Mouse (Mus musculus): ENCODE data around the gene Rmdn2.

Rmdn2 gene

GRCm38 (mm10) chr17:79614691-79615588 lies 3.3 kb downstream of the Rmdn2 start:
- DNase-seq (ENCODE audit: inconsistent age in 2 of 2, low spot score in 1 of 2): peak; percentile 90 to 97

GRCm38 (mm10) chr17:79615897-79616296 lies 4.2 kb downstream of the Rmdn2 start:
- peak in 1 of 2 experiments; percentile 72 for DNase-seq (ENCODE audit: inconsistent age in 2 of 2, low spot score in 1 of 2)

DNA sequence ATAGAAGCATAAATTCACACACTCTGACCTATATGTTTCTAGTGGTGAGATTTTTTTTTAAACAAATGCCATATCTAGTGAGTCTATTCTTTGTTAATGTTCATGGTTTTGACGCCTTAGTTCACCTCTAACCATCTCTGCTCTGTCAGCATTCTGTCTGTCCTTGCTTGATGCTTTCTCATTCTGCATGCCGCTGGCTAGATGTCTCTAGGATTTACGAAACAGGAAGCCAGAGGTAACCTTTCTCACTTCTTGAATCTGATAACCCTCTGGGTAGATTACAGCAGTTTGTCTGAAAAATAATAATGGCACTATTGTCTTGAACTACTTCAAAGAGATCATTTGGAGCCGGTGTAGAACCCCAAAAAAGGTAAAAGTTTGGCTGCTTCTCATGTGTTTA lies 5.0 kb downstream of the Rmdn2 start:
- DNase-seq (ENCODE audit: inconsistent age in 2 of 2, low spot score in 1 of 2): peak in 1 of 2 experiments; percentile 84

- peak; percentile 56 to 81 for DNase-seq (ENCODE audit: inconsistent age in 2 of 2, low spot score in 1 of 2)
These were observed 6.8 kb downstream of the Rmdn2 start for GRCm38 (mm10) chr17:79618455-79618854.

DNA sequence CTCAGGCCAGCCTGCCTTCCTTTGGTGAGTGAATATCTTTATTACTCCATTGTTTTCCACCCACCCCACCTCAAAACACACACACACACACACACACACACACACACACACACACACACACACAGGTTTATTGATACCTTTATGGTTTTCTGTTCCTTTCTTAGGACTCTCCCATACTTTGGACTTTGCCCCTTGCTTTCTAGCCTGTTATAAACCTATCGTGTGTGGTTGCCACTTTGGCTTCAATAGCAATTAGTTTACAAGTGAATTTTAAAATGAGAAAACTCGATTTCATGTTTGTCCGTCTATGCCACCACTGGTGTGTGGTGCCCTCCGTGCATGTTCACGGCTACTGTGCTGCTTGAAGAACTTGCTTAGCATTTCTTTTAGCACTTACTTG lies 7.3 kb downstream of the Rmdn2 start:
- no peak for DNase-seq (ENCODE audit: inconsistent age in 2 of 2, low spot score in 1 of 2)

DNA sequence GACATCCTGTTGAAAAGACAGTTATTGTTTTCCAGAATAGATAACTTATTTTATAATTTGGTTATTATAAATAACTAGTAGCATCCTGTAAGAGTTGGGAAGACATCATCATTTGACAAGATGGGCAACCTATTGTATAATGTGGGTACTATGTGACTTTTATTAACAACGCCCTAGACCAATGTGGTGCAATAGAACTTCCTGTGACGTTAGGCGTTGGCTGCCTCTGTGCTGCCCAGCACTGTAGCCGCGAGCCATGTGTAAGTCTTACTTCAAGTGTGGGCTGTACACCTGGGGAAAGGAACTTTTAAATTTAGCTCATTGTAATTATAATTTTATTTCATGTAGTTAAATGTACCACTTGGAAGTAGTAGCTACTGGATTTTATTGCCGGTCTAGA lies 10.4 kb downstream of the Rmdn2 start:
- DNase-seq (ENCODE audit: inconsistent age in 2 of 2, low spot score in 1 of 2): no peak

GRCm38 (mm10) chr17:79622574-79622973 lies 10.9 kb downstream of the Rmdn2 start:
- DNase-seq (ENCODE audit: inconsistent age in 2 of 2, low spot score in 1 of 2): peak in 1 of 2 experiments; percentile 50

DNA sequence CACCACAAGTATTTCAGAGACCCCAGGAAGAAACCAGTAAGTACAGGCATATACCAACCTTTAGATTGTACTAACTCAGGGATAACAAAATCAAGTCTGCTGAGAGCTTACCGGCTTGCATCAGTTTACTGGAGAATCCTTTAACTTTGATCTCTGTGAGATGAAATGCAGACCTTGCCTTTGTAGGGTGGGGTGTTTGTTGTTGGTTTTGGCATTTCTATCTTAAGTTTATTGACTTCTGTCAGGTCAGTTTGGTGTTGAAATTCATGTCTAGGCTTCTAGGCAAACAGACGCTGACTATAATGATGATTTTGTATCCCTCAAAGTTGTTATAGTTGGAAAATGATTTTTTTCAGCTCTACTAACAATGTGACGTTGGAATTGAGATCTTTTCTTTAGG lies 12.2 kb downstream of the Rmdn2 start:
- no peak for DNase-seq (ENCODE audit: inconsistent age in 2 of 2, low spot score in 1 of 2)

DNA sequence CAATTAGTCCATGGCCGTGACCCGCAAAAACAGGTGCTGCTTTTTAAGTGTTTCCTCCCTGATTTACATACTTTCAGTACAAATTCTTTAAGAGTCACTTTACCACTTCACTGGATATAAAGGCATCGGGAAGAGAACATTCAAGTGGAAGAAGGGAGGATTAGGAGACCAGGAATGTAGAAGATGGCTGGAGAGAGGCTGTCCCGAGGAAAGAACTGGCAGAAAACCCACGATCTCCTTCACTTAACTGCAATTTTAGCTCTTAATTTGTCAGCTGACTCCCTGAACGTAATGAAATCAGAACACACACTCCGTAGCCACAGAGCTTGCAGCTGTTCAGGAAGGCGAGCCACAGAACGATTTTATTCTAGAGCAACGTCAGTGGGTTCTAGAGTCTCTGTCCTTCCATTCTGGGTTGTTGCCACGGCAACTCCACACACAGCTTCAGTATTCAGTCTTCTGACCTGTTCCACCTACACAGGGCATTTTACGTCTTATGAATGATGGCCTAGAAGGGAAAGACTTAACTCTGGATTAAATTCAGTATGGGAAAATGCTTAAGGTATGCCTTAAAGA lies 14.7 kb downstream of the Rmdn2 start:
- DNase-seq (ENCODE audit: inconsistent age in 2 of 2, low spot score in 1 of 2): no peak

- DNase-seq (ENCODE audit: inconsistent age in 2 of 2, low spot score in 1 of 2): peak; percentile 39 to 67
These were observed 38.2 kb downstream of the Rmdn2 start for GRCm38 (mm10) chr17:79649893-79650292.

DNA sequence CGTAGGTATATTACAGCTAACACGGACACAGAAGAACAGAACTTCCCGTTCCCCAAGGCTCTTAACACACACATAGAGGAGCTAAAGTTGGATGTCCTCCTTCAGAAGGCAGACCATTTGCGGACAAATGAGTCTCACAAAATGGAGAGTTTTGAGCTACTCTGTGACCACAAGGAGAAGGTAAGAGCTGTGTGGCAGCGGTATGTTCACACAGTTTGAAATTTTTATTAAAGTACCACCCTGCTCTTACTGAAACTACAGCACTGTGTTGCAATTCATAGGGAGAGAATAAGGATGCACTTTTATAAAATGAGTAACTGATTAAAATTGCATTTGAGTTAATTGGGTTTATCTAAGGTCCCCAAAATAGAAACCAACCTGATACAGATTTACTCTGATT lies 38.6 kb downstream of the Rmdn2 start:
- no peak for DNase-seq (ENCODE audit: inconsistent age in 2 of 2, low spot score in 1 of 2)

- DNase-seq (ENCODE audit: inconsistent age in 2 of 2, low spot score in 1 of 2): no peak
These were observed 41.5 kb downstream of the Rmdn2 start for GRCm38 (mm10) chr17:79653171-79653570.

GRCm38 (mm10) chr17:79654187-79654586 lies 42.5 kb downstream of the Rmdn2 start:
- no peak for DNase-seq (ENCODE audit: inconsistent age in 2 of 2, low spot score in 1 of 2)

DNA sequence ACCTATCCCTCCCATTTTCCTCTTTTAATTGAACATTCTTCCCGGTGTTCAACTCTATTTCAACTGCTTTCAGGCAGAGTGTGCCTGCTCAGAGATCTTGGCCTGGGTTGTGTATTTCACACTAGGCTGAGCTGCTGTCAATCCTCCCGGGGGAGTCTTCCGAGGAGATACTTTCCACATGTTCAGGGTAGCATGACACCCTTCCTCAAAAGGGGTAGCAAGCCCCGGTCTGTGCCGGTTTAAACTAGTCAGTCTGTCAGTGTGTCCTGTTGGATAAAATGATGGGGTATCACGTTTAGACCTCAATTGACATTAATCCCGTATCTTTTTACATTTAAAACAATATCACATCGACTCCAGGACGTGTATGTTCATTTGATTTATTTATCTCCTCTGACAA lies 46.1 kb downstream of the Rmdn2 start:
- DNase-seq (ENCODE audit: inconsistent age in 2 of 2, low spot score in 1 of 2): no peak

DNA sequence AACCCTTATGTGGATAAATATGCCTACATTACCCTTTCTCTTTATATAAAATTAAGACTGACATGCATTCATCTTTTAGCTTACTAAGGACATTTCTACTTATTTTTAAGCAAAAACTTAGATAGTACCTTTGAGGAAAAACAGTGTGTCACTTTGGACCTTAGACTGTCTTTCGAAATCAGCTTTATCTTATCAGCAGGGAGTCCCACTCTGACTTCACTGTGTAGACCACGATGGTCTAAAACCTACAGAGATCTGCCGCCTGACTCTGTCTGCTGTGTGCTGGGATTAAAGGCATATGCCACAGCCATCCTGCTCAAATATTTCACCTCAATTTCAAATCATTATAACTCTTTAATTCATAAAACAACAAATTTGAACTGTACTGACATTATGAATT lies 46.8 kb downstream of the Rmdn2 start:
- DNase-seq (ENCODE audit: inconsistent age in 2 of 2, low spot score in 1 of 2): peak in 1 of 2 experiments; percentile 19

DNA sequence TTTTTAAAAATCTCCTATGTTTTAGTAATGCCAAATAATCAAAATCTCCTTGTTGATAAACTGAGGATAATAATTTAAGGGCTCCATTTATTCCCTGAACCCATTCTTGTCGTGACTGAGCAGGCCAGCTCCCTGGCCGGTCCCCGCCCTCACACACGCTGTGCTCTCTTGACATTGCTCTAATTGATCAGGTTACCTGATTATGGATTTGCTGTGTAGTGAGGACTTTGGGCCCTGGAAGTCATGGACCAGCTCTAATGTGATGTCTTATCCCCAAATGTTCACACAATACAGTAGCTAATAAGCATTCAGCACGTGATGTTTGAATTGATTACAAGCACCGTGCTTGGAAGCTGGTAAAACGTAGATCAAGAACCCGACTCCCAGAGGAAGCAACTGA lies 47.2 kb downstream of the Rmdn2 start:
- peak in 1 of 2 experiments; percentile 60 for DNase-seq (ENCODE audit: inconsistent age in 2 of 2, low spot score in 1 of 2)

DNA sequence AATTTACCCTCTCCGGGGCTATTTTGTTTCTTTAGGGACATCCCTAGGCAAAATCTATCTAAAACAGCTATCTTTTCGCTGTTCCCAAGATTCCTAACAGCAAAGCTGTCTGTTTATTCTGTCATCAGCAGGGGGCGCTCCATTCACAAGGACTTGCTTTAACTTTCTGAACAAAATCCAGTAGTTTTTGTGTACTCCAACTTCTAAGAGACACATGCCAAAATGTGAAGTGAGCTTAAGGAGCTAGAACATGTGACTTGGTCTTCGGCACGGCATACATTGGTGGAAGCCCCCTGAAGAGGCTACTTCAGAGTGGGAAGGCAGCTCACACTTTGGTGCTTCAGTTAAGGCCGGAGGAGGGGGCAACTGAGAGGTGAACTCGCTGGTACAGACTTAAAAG lies 49.7 kb downstream of the Rmdn2 start:
- DNase-seq (ENCODE audit: inconsistent age in 2 of 2, low spot score in 1 of 2): peak; percentile 49 to 87

- no peak for DNase-seq (ENCODE audit: inconsistent age in 2 of 2, low spot score in 1 of 2)
These were observed 50.2 kb downstream of the Rmdn2 start for GRCm38 (mm10) chr17:79661848-79662247.

GRCm38 (mm10) chr17:79663393-79664105 lies 51.9 kb downstream of the Rmdn2 start:
- DNase-seq (ENCODE audit: inconsistent age in 2 of 2, low spot score in 1 of 2): no peak

DNA sequence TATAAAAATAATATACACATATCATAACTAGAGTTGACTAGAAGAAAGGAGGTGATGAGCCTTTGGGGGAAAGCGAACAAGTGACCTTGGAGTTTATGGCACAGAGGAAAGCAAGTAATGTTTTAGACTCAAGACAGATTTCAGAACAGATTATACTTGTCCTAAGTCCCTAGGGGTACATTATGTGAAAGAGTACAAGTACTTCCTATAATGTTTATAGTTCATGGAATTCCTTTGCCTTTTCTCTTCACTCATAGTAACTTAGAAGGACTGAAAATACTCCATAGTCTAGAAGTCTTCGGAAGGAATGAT lies 52.4 kb downstream of the Rmdn2 start:
- DNase-seq (ENCODE audit: inconsistent age in 2 of 2, low spot score in 1 of 2): peak in 1 of 2 experiments; percentile 16

DNA sequence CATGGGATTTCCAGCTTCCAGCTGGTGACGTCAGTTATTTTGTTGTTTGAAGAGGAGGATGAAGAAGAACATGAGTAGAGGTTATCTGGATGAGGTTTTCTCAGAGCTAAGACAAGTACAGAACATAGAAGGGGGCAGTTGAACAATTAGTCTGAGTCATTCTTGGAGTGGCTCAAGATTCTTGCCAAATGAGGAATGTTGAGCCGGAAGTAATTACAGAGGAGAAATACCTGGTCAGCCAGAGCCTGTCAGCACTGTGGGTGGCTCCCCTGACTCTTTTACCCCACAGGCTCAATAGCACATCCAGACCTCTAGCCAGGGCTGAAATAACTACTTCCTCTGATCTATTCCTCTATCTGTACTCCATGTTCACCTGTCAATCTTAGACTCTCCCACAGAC lies 59.2 kb downstream of the Rmdn2 start:
- DNase-seq (ENCODE audit: inconsistent age in 2 of 2, low spot score in 1 of 2): no peak

GRCm38 (mm10) chr17:79695106-79695505 lies 83.4 kb downstream of the Rmdn2 start:
- no peak for DNase-seq (ENCODE audit: inconsistent age in 2 of 2, low spot score in 1 of 2)

Data from adrenal gland, adult (tissue).